Mouse (Mus musculus): ENCODE data around the gene Shb. TPM values are rescaled to one million over a fixed set of nuclear protein-coding genes. Genes with fewer than 3 reads are reported as not detected.

Gene Shb
- polyA plus RNA-seq, 1 experiment from 2014 or later = 3.0 TPM

DNA sequence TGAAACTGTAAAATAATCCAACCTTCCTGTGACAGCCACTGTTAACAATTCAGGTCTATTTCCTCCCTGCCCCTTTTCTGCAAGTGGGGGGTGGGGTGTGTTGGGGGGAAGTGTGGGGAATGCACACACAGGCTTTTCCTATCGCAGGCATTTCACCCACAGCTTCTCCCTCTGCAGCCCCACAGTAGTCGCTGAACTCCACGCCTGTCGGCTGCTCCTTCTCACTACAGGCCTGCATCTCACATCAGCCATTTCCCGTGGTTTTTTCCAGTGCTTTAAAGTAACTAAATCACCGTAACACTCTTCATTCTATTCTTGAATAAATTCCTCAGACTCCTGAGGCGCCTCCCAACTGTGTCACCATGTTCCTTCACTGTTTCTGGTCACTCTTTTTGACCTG is 17.9 kb downstream of the Shb start:
- DNase-seq (no peak), ATAC-seq (ENCODE audit: low read depth) (no peak)
- Histone ChIP-seq H3K4me3 (replicated peaks) (no peak overlapping the region), H3K9me3 (replicated peaks) (no peaks in the 10 kb centered on the region), H3K27me3 (no peaks in the 10 kb centered on the region), H3K36me3 (0 out of 2 replicates have a peak, but pooled peaks cover 3% of the 10 kb centered on the region), H3K4me1 (replicated peaks) (peaks cover 91% of the 10 kb centered on the region), H3K9ac (no peak overlapping the region), H3K4me2 (peak overlapping the region; percentile 39), H3K27ac (peak overlapping the region; percentile 72)
- 38% methylated on average over 7 of the region's 7 CpGs for WGBS (ENCODE audit: insufficient replicate concordance)

DNA sequence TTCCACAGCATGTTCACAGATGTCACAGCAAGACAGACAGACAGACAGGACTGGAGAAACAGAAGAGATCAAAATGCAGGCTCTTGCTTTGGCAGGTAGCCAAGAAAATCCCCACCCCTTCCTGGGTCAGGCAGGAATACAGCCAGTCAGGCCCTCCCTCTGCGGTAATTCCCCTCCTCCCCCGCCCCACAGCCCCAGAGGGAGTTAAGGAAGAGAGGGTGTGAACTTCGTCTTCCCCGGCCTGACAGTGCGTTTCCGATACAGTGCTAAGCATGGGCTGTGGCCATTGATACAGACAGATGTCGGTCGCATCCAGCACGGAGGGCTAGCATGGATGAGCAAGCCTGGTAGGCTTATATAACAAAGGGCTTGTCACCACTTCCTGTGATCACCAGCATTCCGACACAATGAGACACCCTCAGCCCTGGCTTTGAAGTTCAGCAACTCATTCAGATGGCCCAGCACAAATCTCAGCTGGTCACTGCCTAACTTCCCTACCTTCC is 18.4 kb downstream of the Shb start:
- H3K4me2 ChIP-seq = peak overlapping the region; percentile 39
- WGBS (ENCODE audit: insufficient replicate concordance) = 3% methylated on average over 10 of the region's 10 CpGs
- peaks cover 92% of the 10 kb centered on the region for H3K4me1 ChIP-seq (replicated peaks)
- H3K27ac ChIP-seq = peak overlapping the region; percentile 72
- peak overlapping the region; percentile 18; the same call in 1 of the 2 replicates for H3K4me3 ChIP-seq (replicated peaks)
- H3K9me3 ChIP-seq (replicated peaks) = no peaks in the 10 kb centered on the region
- 0 out of 2 replicates have a peak, but pooled peaks cover 3% of the 10 kb centered on the region for H3K36me3 ChIP-seq
- H3K27me3 ChIP-seq = no peaks in the 10 kb centered on the region
- ATAC-seq (ENCODE audit: low read depth) (peak; percentile 71), DNase-seq (no peak)
- H3K9ac ChIP-seq = peak overlapping the region; percentile 7; the same call in 1 of the 2 replicates

DNA sequence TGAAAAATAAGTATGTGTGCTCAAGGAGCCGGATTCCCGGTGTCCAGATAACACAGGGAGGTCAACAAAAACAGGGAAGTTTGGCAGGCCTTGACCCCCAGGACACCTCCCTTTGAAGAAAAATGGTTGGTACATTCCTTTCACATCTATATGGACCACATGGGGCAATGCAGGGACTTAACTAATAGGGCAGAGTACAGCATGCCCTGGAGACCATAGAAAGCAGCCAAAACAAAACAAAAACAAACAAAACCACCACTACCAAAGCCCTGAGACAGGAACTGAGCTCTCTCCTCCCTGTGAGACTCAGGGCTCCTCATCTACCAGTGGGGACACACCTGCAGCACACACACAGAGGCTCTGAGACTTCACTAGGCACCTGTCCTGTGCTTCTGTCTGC is 18.9 kb downstream of the Shb start:
- Histone ChIP-seq H3K27ac (peak overlapping the region; percentile 72), H3K4me2 (peak overlapping the region; percentile 5; the same call in 1 of the 2 replicates), H3K4me3 (replicated peaks) (no peak overlapping the region), H3K4me1 (replicated peaks) (peaks cover 97% of the 10 kb centered on the region), H3K36me3 (0 out of 2 replicates have a peak, but pooled peaks cover 3% of the 10 kb centered on the region), H3K9ac (0 out of 2 replicates have a peak overlapping the region, but pooled peaks have one; percentile 7), H3K27me3 (no peaks in the 10 kb centered on the region), H3K9me3 (replicated peaks) (no peaks in the 10 kb centered on the region)
- no peak for DNase-seq
- ATAC-seq (ENCODE audit: low read depth) = no peak
- 59% methylated on average over 2 of the region's 2 CpGs for WGBS (ENCODE audit: insufficient replicate concordance)

DNA sequence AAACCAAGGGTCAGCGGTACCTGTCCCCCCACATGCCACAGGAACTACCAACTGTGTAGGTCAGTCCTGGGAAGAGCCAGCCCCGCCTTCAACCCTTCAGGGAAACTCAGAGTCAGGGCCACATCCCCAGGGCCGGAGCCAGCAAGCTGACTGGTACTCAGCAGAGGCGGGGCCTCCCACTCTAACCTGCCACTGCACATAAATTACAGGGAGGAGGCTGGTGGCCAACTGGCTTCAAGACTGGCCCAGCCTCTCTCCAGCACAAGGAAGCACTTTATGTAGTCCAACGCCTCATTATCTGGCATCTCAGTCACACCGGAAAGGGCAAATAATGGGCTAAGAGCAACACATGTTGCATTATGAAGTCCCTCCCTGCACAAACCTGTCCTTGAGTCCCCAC is 22.1 kb downstream of the Shb start:
- Histone ChIP-seq H3K9me3 (replicated peaks) (no peaks in the 10 kb centered on the region), H3K27me3 (no peaks in the 10 kb centered on the region), H3K27ac (no peak overlapping the region), H3K4me2 (no peak overlapping the region), H3K4me1 (replicated peaks) (peaks cover 97% of the 10 kb centered on the region), H3K36me3 (no peaks in the 10 kb centered on the region), H3K4me3 (replicated peaks) (no peak overlapping the region), H3K9ac (no peak overlapping the region)
- ATAC-seq (ENCODE audit: low read depth) = no peak
- no peak for DNase-seq
- 67% methylated on average over 6 of the region's 6 CpGs for WGBS (ENCODE audit: insufficient replicate concordance)

DNA sequence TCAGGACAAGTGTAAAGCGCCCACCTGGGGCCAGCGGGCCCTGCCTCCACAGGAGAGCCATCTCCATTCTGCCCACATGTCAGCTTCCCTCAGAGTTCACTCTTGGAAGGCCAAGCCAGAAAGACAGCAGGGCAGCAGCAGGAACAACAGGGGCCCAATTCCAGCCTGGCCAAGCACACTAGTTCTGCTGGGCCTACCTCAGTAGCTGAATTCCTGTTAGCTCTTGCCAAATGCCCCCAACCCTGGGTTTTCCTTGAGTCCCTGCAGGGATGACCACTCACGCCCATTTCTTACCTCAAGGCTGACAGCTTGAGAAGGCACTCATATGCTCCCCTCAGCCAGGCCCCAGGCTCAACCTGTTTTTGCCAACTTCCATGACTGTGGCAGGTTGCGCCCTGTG is 22.9 kb downstream of the Shb start:
- Histone ChIP-seq H3K27me3 (no peaks in the 10 kb centered on the region), H3K4me3 (replicated peaks) (no peak overlapping the region), H3K36me3 (no peaks in the 10 kb centered on the region), H3K4me1 (replicated peaks) (peaks cover 95% of the 10 kb centered on the region), H3K9ac (0 out of 2 replicates have a peak overlapping the region, but pooled peaks have one; percentile 2), H3K4me2 (no peak overlapping the region), H3K9me3 (replicated peaks) (no peaks in the 10 kb centered on the region), H3K27ac (0 out of 2 replicates have a peak overlapping the region, but pooled peaks have one; percentile 29)
- ATAC-seq (ENCODE audit: low read depth) (no peak), DNase-seq (no peak)
- 92% methylated on average over 4 of the region's 4 CpGs for WGBS (ENCODE audit: insufficient replicate concordance)

DNA sequence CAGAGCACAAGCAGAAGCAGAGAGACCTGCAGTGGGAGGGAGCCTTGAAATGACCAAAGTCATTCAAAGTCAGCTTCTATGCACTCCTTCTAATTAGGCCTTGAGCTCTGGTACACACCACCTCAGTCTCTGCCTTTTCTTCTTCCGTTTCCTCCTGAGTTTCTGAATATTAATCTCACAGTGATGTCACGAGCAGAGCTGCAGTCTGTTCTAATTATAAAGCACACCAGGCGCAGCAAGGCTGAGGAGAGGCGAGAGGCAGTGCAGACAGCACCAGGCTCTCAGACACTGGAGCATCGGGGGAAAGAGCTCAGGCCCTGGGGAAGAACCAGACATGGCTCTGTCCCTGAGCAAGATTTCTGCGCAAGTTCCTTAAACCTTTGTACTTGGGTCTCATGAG is 23.8 kb downstream of the Shb start:
- H3K27ac ChIP-seq = peak overlapping the region; percentile 11; the same call in 1 of the 2 replicates
- H3K4me1 ChIP-seq (replicated peaks) = peaks cover 92% of the 10 kb centered on the region
- 71% methylated on average over 6 of the region's 6 CpGs for WGBS (ENCODE audit: insufficient replicate concordance)

DNA sequence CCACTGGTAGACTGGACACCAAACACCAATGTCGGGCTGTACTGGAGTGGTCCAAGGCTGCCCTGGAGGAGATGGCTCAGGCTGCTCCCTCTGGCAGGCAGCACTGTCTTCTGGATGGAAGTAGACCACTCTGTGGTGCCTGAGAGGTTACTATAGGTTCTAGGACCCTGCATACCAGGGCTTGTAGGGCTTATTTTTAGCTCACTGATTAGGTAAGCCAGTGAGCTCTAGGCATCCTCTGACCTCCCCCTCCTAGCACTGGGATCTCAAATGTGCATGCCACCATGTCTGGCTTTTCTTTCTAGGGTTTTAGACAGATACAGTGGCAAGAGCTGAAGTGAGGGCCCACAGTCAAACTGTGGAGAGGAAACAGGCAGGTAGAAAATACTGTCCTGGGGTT is 24.8 kb downstream of the Shb start:
- H3K9me3 ChIP-seq (replicated peaks) = no peaks in the 10 kb centered on the region
- peak overlapping the region; percentile 23; the same call in 1 of the 2 replicates for H3K27ac ChIP-seq
- H3K36me3 ChIP-seq = no peaks in the 10 kb centered on the region
- H3K4me2 ChIP-seq = no peak overlapping the region
- H3K4me3 ChIP-seq (replicated peaks) = no peak overlapping the region
- DNase-seq (no peak), ATAC-seq (ENCODE audit: low read depth) (no peak)
- peaks cover 87% of the 10 kb centered on the region for H3K4me1 ChIP-seq (replicated peaks)
- WGBS (ENCODE audit: insufficient replicate concordance) = 78% methylated on average over 1 of the region's 1 CpGs
- no peaks in the 10 kb centered on the region for H3K27me3 ChIP-seq
- H3K9ac ChIP-seq = peak overlapping the region; percentile 1; the same call in 1 of the 2 replicates

More for the DNA sequence above, 23.8 kb downstream of the Shb start:
- no peaks in the 10 kb centered on the region for H3K27me3 ChIP-seq
- H3K9ac ChIP-seq = no peak overlapping the region
- no peak for ATAC-seq (ENCODE audit: low read depth)
- no peak overlapping the region for H3K4me2 ChIP-seq
- H3K36me3 ChIP-seq = no peaks in the 10 kb centered on the region
- H3K9me3 ChIP-seq (replicated peaks) = no peaks in the 10 kb centered on the region
- DNase-seq = no peak
- H3K4me3 ChIP-seq (replicated peaks) = no peak overlapping the region

DNA sequence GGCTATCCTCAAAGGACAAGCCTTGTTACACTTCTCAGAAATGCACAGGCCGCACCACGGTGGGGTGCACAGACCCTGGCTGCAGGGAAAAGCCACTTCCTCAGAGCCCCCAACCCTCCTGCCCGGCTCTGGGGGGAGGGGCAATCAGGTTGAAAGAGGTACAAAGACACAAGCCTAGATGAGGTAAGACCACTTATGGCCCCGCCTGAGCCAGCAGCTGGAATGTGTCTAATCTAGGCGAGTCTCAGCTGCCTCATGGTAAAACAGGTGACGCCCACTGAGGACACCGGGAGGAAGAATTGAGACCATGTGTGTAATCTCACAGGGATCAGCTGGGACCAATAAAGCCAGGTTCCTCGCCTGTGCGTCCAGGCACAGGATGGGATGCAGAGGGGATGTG is 25.2 kb downstream of the Shb start:
- 62% methylated on average over 9 of the region's 9 CpGs for WGBS (ENCODE audit: insufficient replicate concordance)
- H3K27ac ChIP-seq = no peak overlapping the region
- H3K9me3 ChIP-seq (replicated peaks) = no peaks in the 10 kb centered on the region
- DNase-seq = no peak
- peaks cover 88% of the 10 kb centered on the region for H3K4me1 ChIP-seq (replicated peaks)
- no peak overlapping the region for H3K4me2 ChIP-seq
- no peak overlapping the region for H3K4me3 ChIP-seq (replicated peaks)
- no peaks in the 10 kb centered on the region for H3K36me3 ChIP-seq
- H3K9ac ChIP-seq = peak overlapping the region; percentile 1; the same call in 1 of the 2 replicates
- peak; percentile 35 for ATAC-seq (ENCODE audit: low read depth)
- H3K27me3 ChIP-seq = no peaks in the 10 kb centered on the region

DNA sequence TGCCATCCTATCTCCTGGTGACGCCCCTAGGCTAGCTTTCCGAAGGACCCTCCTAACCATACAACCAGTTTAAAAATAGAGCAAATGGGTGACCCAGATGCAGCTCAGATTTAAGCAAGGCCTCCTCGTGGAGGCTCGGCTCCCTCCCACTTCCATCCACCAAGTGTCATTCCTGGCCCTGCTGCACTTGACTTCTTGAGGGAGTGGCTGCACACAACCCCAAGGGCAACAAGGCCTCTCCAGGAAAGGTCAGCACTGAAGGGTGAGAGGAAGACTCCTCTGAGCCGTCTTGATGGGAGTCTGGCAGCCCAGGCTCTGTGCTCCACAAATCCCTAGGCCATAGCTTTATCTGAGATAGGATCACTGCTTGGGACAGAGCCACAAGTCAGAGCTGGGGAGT is 25.7 kb downstream of the Shb start:
- DNase-seq (no peak), ATAC-seq (ENCODE audit: low read depth) (no peak)
- Histone ChIP-seq H3K9ac (no peak overlapping the region), H3K4me3 (replicated peaks) (no peak overlapping the region), H3K4me2 (no peak overlapping the region), H3K9me3 (replicated peaks) (no peaks in the 10 kb centered on the region), H3K4me1 (replicated peaks) (peaks cover 90% of the 10 kb centered on the region), H3K27me3 (no peaks in the 10 kb centered on the region), H3K27ac (no peak overlapping the region), H3K36me3 (no peaks in the 10 kb centered on the region)
- 63% methylated on average over 5 of the region's 5 CpGs for WGBS (ENCODE audit: insufficient replicate concordance)

DNA sequence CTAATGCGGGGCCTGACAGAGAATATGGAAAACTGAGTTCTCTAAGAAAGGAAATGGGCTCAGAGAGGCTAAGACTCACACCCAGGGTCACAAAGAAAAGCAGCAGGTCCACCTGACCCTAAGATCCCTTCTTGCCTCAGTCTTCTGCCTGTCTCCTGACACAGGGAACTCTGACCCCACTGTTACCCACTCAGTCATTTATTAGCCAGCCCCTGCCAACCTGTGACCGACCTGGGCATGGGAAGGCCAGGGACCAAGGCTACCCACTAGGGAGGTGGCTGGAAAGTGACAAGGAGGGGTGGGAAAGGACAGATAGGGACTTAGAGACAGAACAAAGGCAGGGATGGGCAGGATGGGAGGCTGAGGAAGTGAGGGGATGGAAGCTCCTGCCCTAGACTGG is 26.6 kb downstream of the Shb start:
- peak overlapping the region; percentile 50 for H3K27ac ChIP-seq
- H3K4me1 ChIP-seq (replicated peaks) = peaks cover 90% of the 10 kb centered on the region
- no peak for DNase-seq
- H3K4me3 ChIP-seq (replicated peaks) = no peak overlapping the region
- no peaks in the 10 kb centered on the region for H3K27me3 ChIP-seq
- H3K36me3 ChIP-seq = no peaks in the 10 kb centered on the region
- H3K9me3 ChIP-seq (replicated peaks) = no peaks in the 10 kb centered on the region
- no peak for ATAC-seq (ENCODE audit: low read depth)
- 87% methylated on average over 2 of the region's 2 CpGs for WGBS (ENCODE audit: insufficient replicate concordance)
- H3K4me2 ChIP-seq = no peak overlapping the region
- H3K9ac ChIP-seq = no peak overlapping the region

DNA sequence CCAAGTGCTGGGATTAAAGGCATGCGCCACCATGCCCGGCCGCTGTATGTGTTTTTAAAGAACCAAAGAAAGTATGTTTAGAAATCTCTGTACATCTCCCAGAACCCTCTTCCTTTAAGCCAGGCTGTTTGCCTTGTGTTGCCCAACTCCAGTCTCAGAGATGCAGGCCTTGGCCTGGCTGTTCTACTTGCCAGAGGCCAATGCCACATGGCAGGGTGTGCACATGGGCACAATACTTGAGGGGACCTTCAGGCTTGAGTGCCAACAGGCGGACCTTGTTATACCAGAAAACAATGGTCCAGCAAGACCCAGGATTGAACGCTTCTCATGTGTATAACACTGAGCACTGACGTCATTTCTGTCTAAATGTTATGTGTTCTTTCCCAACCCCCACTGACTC is 27.1 kb downstream of the Shb start:
- WGBS (ENCODE audit: insufficient replicate concordance) = 82% methylated on average over 6 of the region's 6 CpGs
- DNase-seq (no peak), ATAC-seq (ENCODE audit: low read depth) (no peak)
- Histone ChIP-seq H3K9ac (no peak overlapping the region), H3K36me3 (no peaks in the 10 kb centered on the region), H3K4me1 (replicated peaks) (peaks cover 90% of the 10 kb centered on the region), H3K4me2 (no peak overlapping the region), H3K4me3 (replicated peaks) (no peak overlapping the region), H3K27me3 (no peaks in the 10 kb centered on the region), H3K27ac (no peak overlapping the region), H3K9me3 (replicated peaks) (no peaks in the 10 kb centered on the region)

DNA sequence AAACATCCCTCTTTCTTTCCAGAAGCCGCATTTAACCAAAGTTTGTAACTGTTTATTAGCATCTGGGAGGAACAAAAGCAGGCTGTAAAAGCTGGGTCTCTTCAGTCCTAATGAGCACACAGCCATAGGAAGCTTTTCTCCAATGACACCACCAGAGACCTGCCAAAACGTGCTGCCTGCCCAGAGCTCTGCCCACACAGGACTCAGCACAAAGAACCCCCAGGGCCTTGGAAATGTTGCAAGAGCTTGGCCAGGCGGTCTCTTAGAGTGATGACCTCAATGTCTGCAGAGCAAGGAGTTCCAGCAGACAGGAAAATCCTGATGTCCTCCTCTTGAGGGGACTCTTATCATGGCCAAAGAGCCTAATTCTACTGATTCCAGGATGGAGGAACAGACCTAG is 28.5 kb downstream of the Shb start:
- Histone ChIP-seq H3K9me3 (replicated peaks) (no peaks in the 10 kb centered on the region), H3K9ac (no peak overlapping the region), H3K27ac (no peak overlapping the region), H3K4me2 (no peak overlapping the region), H3K27me3 (no peaks in the 10 kb centered on the region), H3K4me3 (replicated peaks) (no peak overlapping the region), H3K36me3 (no peaks in the 10 kb centered on the region), H3K4me1 (replicated peaks) (peaks cover 89% of the 10 kb centered on the region)
- ATAC-seq (ENCODE audit: low read depth) (no peak), DNase-seq (no peak)
- 66% methylated on average over 3 of the region's 3 CpGs for WGBS (ENCODE audit: insufficient replicate concordance)
